Mouse (Mus musculus) embryonic fibroblast, embryonic 13.5 days (primary cell): ENCODE data around the gene Olfr522. TPM values are rescaled to one million over a fixed set of nuclear protein-coding genes. Genes with fewer than 3 reads are reported as not detected.

Experiments
- H3K27ac ChIP-seq: 2 replicates; pipeline ENCODE4 v1.5.1; 2012; ENCODE audit warnings: low read length, control low read depth, inconsistent platforms; ENCODE audit not compliant: insufficient read depth
- H3K4me1 ChIP-seq: 2 replicates; pipeline ENCODE4 v1.6.1; 2011; ENCODE audit warnings: low read length; ENCODE audit not compliant: control insufficient read depth, insufficient read depth
- H3K4me3 ChIP-seq: 2 replicates; pipeline ENCODE4 v1.5.1; 2011; ENCODE audit warnings: mild to moderate bottlenecking, control low read depth, low read length; ENCODE audit not compliant: insufficient read depth
- CTCF ChIP-seq: IDR thresholded peaks from 2 replicates; pipeline ENCODE4 v1.5.1; 2011; ENCODE audit warnings: mild to moderate bottlenecking, control low read depth, low read length, moderate library complexity, borderline replicate concordance; ENCODE audit not compliant: insufficient read depth
- POLR2A ChIP-seq: IDR thresholded peaks from 2 replicates; pipeline ENCODE4 v1.6.1; 2011; ENCODE audit warnings: low read depth, mild to moderate bottlenecking, control low read depth, low read length, moderate library complexity
- polyA plus RNA-seq: library from polyadenylated mRNA; stranded (reverse); fragments of >200 nt; gene quantifications from 2 replicates; pipeline ENCODE4 v1.2.4, GENCODE M21; 2011; ENCODE audit warnings: low read depth; ENCODE audit not compliant: missing spikeins, insufficient read length

Gene Olfr522
- polyA plus RNA-seq, 1 experiment = not detected

GRCm38 (mm10) chr7:140190435-140190834 lies 25.9 kb upstream of the Olfr522 start:
- no peak for TF ChIP-seq POLR2A
- no peak for TF ChIP-seq CTCF
- H3K27ac ChIP-seq = no peak overlapping the region
- H3K4me1 ChIP-seq = no peaks in the 10 kb centered on the region
- H3K4me3 ChIP-seq = no peak overlapping the region

- Histone ChIP-seq H3K4me1 (no peaks in the 10 kb centered on the region), H3K4me3 (no peak overlapping the region), H3K27ac (no peak overlapping the region)
- TF ChIP-seq CTCF = no peak
- no peak for TF ChIP-seq POLR2A
Measured at GRCm38 (mm10) chr7:140188391-140189328, 24.1 kb upstream of the Olfr522 start.

GRCm38 (mm10) chr7:140187721-140188390 lies 23.3 kb upstream of the Olfr522 start:
- Histone ChIP-seq H3K4me3 (no peak overlapping the region), H3K27ac (no peak overlapping the region), H3K4me1 (no peaks in the 10 kb centered on the region)
- TF ChIP-seq POLR2A (no peak), CTCF (no peak)

GRCm38 (mm10) chr7:140186646-140187620 lies 22.4 kb upstream of the Olfr522 start:
- TF ChIP-seq POLR2A (no peak), CTCF (no peak)
- no peak overlapping the region for H3K27ac ChIP-seq
- no peak overlapping the region for H3K4me3 ChIP-seq
- H3K4me1 ChIP-seq = no peaks in the 10 kb centered on the region

- no peak overlapping the region for H3K4me3 ChIP-seq
- TF ChIP-seq CTCF (no peak), POLR2A (no peak)
- H3K27ac ChIP-seq = no peak overlapping the region
- H3K4me1 ChIP-seq = no peaks in the 10 kb centered on the region
Measured at GRCm38 (mm10) chr7:140184206-140184605, 19.6 kb upstream of the Olfr522 start.

GRCm38 (mm10) chr7:140180692-140181091 lies 16.1 kb upstream of the Olfr522 start:
- no peak overlapping the region for H3K4me3 ChIP-seq
- H3K27ac ChIP-seq = no peak overlapping the region
- no peaks in the 10 kb centered on the region for H3K4me1 ChIP-seq
- TF ChIP-seq CTCF (no peak), POLR2A (no peak)

- Histone ChIP-seq H3K27ac (no peak overlapping the region), H3K4me3 (no peak overlapping the region), H3K4me1 (no peaks in the 10 kb centered on the region)
- no peak for TF ChIP-seq POLR2A
- TF ChIP-seq CTCF = no peak
Measured at GRCm38 (mm10) chr7:140179176-140179575, 14.6 kb upstream of the Olfr522 start.

- Histone ChIP-seq H3K4me1 (no peaks in the 10 kb centered on the region), H3K4me3 (no peak within 1 kb of the TSS), H3K27ac (no peak within 1 kb of the TSS)
- TF ChIP-seq CTCF (no peak), POLR2A (no peak)
Measured at GRCm38 (mm10) chr7:140172936-140173335, 8.4 kb upstream of the Olfr522 start, which contains the start of gene Olfr523. Gene Olfr523, plus strand, starts transcription at chr7:140173217.

- TF ChIP-seq POLR2A (no peak), CTCF (no peak)
- Histone ChIP-seq H3K4me3 (no peak overlapping the region), H3K27ac (no peak overlapping the region), H3K4me1 (no peaks in the 10 kb centered on the region)
Measured at GRCm38 (mm10) chr7:140170863-140171262, 6.3 kb upstream of the Olfr522 start.

GRCm38 (mm10) chr7:140169386-140169785 lies 4.8 kb upstream of the Olfr522 start:
- TF ChIP-seq CTCF (no peak), POLR2A (no peak)
- no peaks in the 10 kb centered on the region for H3K4me1 ChIP-seq
- no peak overlapping the region for H3K27ac ChIP-seq
- H3K4me3 ChIP-seq = no peak overlapping the region
